Mouse (Mus musculus) CH12.LX (cell line): Measurements from ENCODE around the gene Itgad. TPM values are rescaled to one million over a fixed set of nuclear protein-coding genes. Genes with fewer than 3 reads are reported as not detected.

Source experiments
- DNase-seq: peaks from one replicate; pipeline ENCODE4 v3.0.0-alpha.2; 2013; ENCODE audit errors: extremely low read depth
- H3K27ac ChIP-seq: 2 replicates; pipeline ENCODE4 v1.5.1; 2012; ENCODE audit warnings: low read depth, mild to moderate bottlenecking, control low read depth, moderate library complexity; ENCODE audit not compliant: insufficient read depth
- H3K27me3 ChIP-seq: replicated peaks from 2 replicates; pipeline ENCODE3; 2012; ENCODE audit warnings: inconsistent platforms
- H3K36me3 ChIP-seq, 2 experiments: replicated peaks in 1 of 2; 2 replicates each; pipeline versions ENCODE3 to v1.6.1; 2012; ENCODE audit warnings: inconsistent platforms in 1 of 2, low read length in 1 of 2, mild to moderate bottlenecking in 1 of 2, mixed read lengths in 1 of 2, moderate library complexity in 1 of 2; ENCODE audit not compliant: control insufficient read depth in 1 of 2, insufficient read depth in 1 of 2
- H3K4me1 ChIP-seq, 2 experiments: 2 replicates each; pipeline ENCODE4 v1.6.1; 2012; ENCODE audit warnings: inconsistent platforms in 1 of 2, moderate library complexity in 1 of 2; ENCODE audit not compliant: insufficient read depth in 2 of 2, control insufficient read depth in 1 of 2
- H3K4me2 ChIP-seq: 2 replicates; pipeline ENCODE4 v1.6.1; 2012; ENCODE audit warnings: low read depth, mild to moderate bottlenecking, control low read depth; ENCODE audit not compliant: poor library complexity, insufficient read depth, severe bottlenecking
- H3K4me3 ChIP-seq, 3 experiments: fragments of 150-350 bp in 1 of 3; sonication (generic) in 1 of 3; replicated peaks in 1 of 3; 2 replicates each; pipeline versions ENCODE3 to v1.5.1; 2011 to 2012; ENCODE audit warnings: low read depth in 2 of 3, low read length in 2 of 3, mild to moderate bottlenecking in 2 of 3, moderate library complexity in 2 of 3, control low read depth in 1 of 3, improper control_type of control experiment in 1 of 3, inconsistent platforms in 1 of 3, mixed read lengths in 1 of 3; ENCODE audit not compliant: poor library complexity in 1 of 3
- H3K79me2 ChIP-seq: replicated peaks from 2 replicates; pipeline ENCODE4 v1.6.1; 2012; ENCODE audit warnings: mild to moderate bottlenecking, moderate library complexity; ENCODE audit not compliant: control insufficient read depth, poor library complexity, insufficient read depth, severe bottlenecking; ENCODE audit errors: extremely low read depth
- H3K9ac ChIP-seq: 2 replicates; pipeline ENCODE4 v1.6.1; 2012; ENCODE audit warnings: low read depth, mild to moderate bottlenecking, control low read depth, moderate library complexity; ENCODE audit not compliant: insufficient read depth
- H3K9me3 ChIP-seq: replicated peaks from 2 replicates; pipeline ENCODE3; 2012; ENCODE audit warnings: low read length, inconsistent platforms, mixed read lengths
- BHLHE40 ChIP-seq: IDR thresholded peaks from 2 replicates; pipeline ENCODE4 v1.6.1; 2011; ENCODE audit warnings: mild to moderate bottlenecking, low read depth, low read length, improper control_type of control experiment
- CHD1 ChIP-seq: IDR thresholded peaks from 2 replicates; pipeline ENCODE4 v1.6.1; 2012; ENCODE audit warnings: low read depth, low read length, improper control_type of control experiment, inconsistent platforms
- CHD2 ChIP-seq: IDR thresholded peaks from 2 replicates; pipeline ENCODE4 v1.6.1; 2011; ENCODE audit warnings: low read length, improper control_type of control experiment
- CTCF ChIP-seq, 2 experiments: IDR thresholded peaks in 1 of 2; conservative IDR thresholded peaks in 1 of 2; 2 replicates each; pipeline ENCODE4 v1.5.1; 2011 to 2012; ENCODE audit warnings: low read depth in 2 of 2, low read length in 2 of 2, improper control_type of control experiment in 1 of 2, inconsistent platforms in 1 of 2, mild to moderate bottlenecking in 1 of 2, moderate library complexity in 1 of 2
- E2F4 ChIP-seq: IDR thresholded peaks from 2 replicates; pipeline ENCODE4 v1.6.1; 2011; ENCODE audit warnings: low read depth, low read length, improper control_type of control experiment; ENCODE audit not compliant: insufficient replicate concordance
- GABPA ChIP-seq: IDR thresholded peaks from 2 replicates; pipeline ENCODE4 v1.6.1; 2012; ENCODE audit warnings: low read depth, low read length, improper control_type of control experiment, inconsistent platforms; ENCODE audit not compliant: insufficient replicate concordance
- IRF4 ChIP-seq: IDR thresholded peaks from 2 replicates; pipeline ENCODE4 v1.6.1; 2014; ENCODE audit warnings: low read depth, mild to moderate bottlenecking, inconsistent platforms, low read length, improper control_type of control experiment
- JUN ChIP-seq: IDR thresholded peaks from 2 replicates; pipeline ENCODE4 v1.6.1; 2011; ENCODE audit warnings: low read depth, mild to moderate bottlenecking, low read length, improper control_type of control experiment, moderate library complexity; ENCODE audit not compliant: insufficient read depth
- JUND ChIP-seq: conservative IDR thresholded peaks from 2 replicates; pipeline ENCODE4 v1.6.1; 2011; ENCODE audit warnings: low read depth, low read length, improper control_type of control experiment
- KAT2A ChIP-seq: IDR thresholded peaks from 2 replicates; pipeline ENCODE4 v1.6.1; 2012; ENCODE audit warnings: low read length, improper control_type of control experiment, inconsistent platforms; ENCODE audit not compliant: insufficient replicate concordance
- MAX ChIP-seq: IDR thresholded peaks from 2 replicates; pipeline ENCODE4 v1.6.1; 2011; ENCODE audit warnings: low read length, improper control_type of control experiment
- MEF2A ChIP-seq: IDR thresholded peaks from 2 replicates; pipeline ENCODE4 v1.6.1; 2014; ENCODE audit warnings: low read depth, mild to moderate bottlenecking, inconsistent platforms, low read length, improper control_type of control experiment, borderline replicate concordance
- MYC ChIP-seq: IDR thresholded peaks from 2 replicates; pipeline ENCODE4 v1.6.1; 2011; ENCODE audit warnings: low read depth, mild to moderate bottlenecking, improper control_type of control experiment, low read length
- NELFE ChIP-seq: IDR thresholded peaks from 2 replicates; pipeline ENCODE4 v1.6.1; 2011; ENCODE audit warnings: low read depth, low read length, improper control_type of control experiment
- PAX5 ChIP-seq: IDR thresholded peaks from 2 replicates; pipeline ENCODE4 v1.6.1; 2012; ENCODE audit warnings: low read length, inconsistent platforms, mixed read lengths
- POLR2AphosphoS2 ChIP-seq: IDR thresholded peaks from 2 replicates; pipeline ENCODE4 v1.6.1; 2011; ENCODE audit warnings: low read depth, low read length, improper control_type of control experiment
- RAD21 ChIP-seq: IDR thresholded peaks from 2 replicates; pipeline ENCODE4 v1.6.1; 2011; ENCODE audit warnings: low read depth, mild to moderate bottlenecking, low read length, improper control_type of control experiment, moderate library complexity
- SMC3 ChIP-seq: IDR thresholded peaks from 2 replicates; pipeline ENCODE4 v1.6.1; 2011; ENCODE audit warnings: low read depth, low read length, improper control_type of control experiment
- TBP ChIP-seq: conservative IDR thresholded peaks from 2 replicates; pipeline ENCODE4 v1.6.1; 2011; ENCODE audit warnings: low read depth, low read length, improper control_type of control experiment
- TCF12 ChIP-seq: IDR thresholded peaks from 2 replicates; pipeline ENCODE4 v1.6.1; 2014; ENCODE audit warnings: low read depth, mild to moderate bottlenecking, inconsistent platforms, low read length, improper control_type of control experiment
- UBTF ChIP-seq: IDR thresholded peaks from 2 replicates; pipeline ENCODE4 v1.6.1; 2012; ENCODE audit warnings: low read depth, mild to moderate bottlenecking, inconsistent platforms, low read length, improper control_type of control experiment, moderate library complexity
- USF1 ChIP-seq: IDR thresholded peaks from 2 replicates; pipeline ENCODE4 v1.6.1; 2014; ENCODE audit warnings: low read depth, mild to moderate bottlenecking, inconsistent platforms, low read length, improper control_type of control experiment
- USF2 ChIP-seq: conservative IDR thresholded peaks from 2 replicates; pipeline ENCODE4 v1.6.1; 2011; ENCODE audit warnings: low read depth, low read length, improper control_type of control experiment
- ZC3H11A ChIP-seq: IDR thresholded peaks from 2 replicates; pipeline ENCODE4 v1.6.1; 2012; ENCODE audit warnings: low read depth, mild to moderate bottlenecking, inconsistent platforms, low read length, improper control_type of control experiment
- ZNF384 ChIP-seq: IDR thresholded peaks from 2 replicates; pipeline ENCODE4 v1.6.1; 2012; ENCODE audit warnings: low read depth, low read length, improper control_type of control experiment, inconsistent platforms
- dilution Hi-C: fragments of 300-500 bp; cut with MboI; formaldehyde crosslinking; loops from 2 replicates; pipeline ENCODE4 v1.14.3; 2020; ENCODE audit warnings: low sequenced_read_pairs; ENCODE audit not compliant: extremely low pct_unique_long_range_greater_than_20kb, extremely low pct_ligation_motif_present
- in situ Hi-C: fragments of 300-500 bp; cut with MboI; formaldehyde crosslinking; loops from 3 replicates; pipeline ENCODE4 v1.14.3; 2019; ENCODE audit warnings: low sequenced_read_pairs, low pct_ligation_motif_present, low pct_unique_long_range_greater_than_20kb, mixed read lengths
- polyA plus RNA-seq: library from polyadenylated mRNA; unstranded; fragments of >175 nt; gene quantifications from 2 replicates; pipeline ENCODE4 v1.2.1, GENCODE M21; 2012; ENCODE audit warnings: low read depth; ENCODE audit not compliant: insufficient read length
- total RNA-seq, 2 experiments: library from RNA; depleted of rRNA; stranded (reverse); fragments of 300-350 nt in 1 of 2; fragments of >200 nt in 1 of 2; gene quantifications; 2 replicates each; pipeline ENCODE4 v1.2.3; 2012 to 2014

Itgad gene
- total and polyA plus RNA-seq, 3 experiments = not detected

DNA sequence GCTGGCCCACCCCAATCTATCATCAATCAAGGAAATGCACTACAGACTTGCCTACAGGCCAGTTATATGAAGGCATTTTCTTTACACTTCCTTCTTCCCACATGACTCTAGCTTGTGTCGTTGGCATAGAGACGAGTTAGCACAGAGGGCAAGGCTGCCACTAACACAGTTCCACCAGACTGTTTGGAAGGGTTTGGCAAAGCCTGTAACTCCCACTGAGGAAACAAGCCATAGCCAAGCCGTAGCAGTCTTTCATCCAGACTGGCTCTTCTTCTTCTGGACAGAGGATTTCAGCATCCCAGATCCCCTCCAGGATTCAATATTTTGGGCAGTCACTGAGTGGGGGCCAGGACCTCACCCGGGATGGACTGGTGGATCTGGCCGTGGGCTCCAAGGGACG lies 14.6 kb upstream of the Itgad start:
- Histone ChIP-seq H3K27ac (no peak overlapping the region), H3K27me3 (peaks cover 4% of the 10 kb centered on the region), H3K4me1 (peaks cover 0 to 10% of the 10 kb centered on the region in 2 experiments; a peak in 2 of 4 replicates), H3K4me3 (no peak overlapping the region), H3K9me3 (no peaks in the 10 kb centered on the region), H3K9ac (no peak overlapping the region), H3K79me2 (no peaks in the 10 kb centered on the region), H3K36me3 (no peaks in the 10 kb centered on the region), H3K4me2 (no peak overlapping the region)
- DNase-seq = no peak
- no peak for TF ChIP-seq E2F4
- no peak for TF ChIP-seq USF2
- no peak for TF ChIP-seq BHLHE40
- TF ChIP-seq SMC3 = no peak
- no peak for TF ChIP-seq TBP
- TF ChIP-seq MYC = no peak
- TF ChIP-seq ZC3H11A = no peak
- no peak for TF ChIP-seq CTCF (conservative IDR thresholded peaks at IDR 0.05 in 1 of 2, IDR thresholded peaks at IDR 0.05 in 1 of 2; ENCODE audit: low read depth in 2 of 2, low read length in 2 of 2)
- TF ChIP-seq POLR2AphosphoS2 = no peak
- TF ChIP-seq IRF4 = no peak
- no peak for TF ChIP-seq JUN
- no peak for TF ChIP-seq MAX
- no peak for TF ChIP-seq KAT2A
- TF ChIP-seq ZNF384 = no peak
- TF ChIP-seq UBTF = no peak
- no peak for TF ChIP-seq RAD21
- TF ChIP-seq MEF2A = no peak
- dilution Hi-C loops (no loop called here), in situ Hi-C loops (no loop called here)

- no peak overlapping the region for H3K4me3 ChIP-seq
- no peaks in the 10 kb centered on the region for H3K36me3 ChIP-seq
- dilution Hi-C loops = no loop called here
- in situ Hi-C loops = no loop called here
- no peak overlapping the region for H3K4me2 ChIP-seq
- H3K9me3 ChIP-seq = no peaks in the 10 kb centered on the region
- no peaks in the 10 kb centered on the region for H3K79me2 ChIP-seq
- TF ChIP-seq KAT2A (no peak), POLR2AphosphoS2 (no peak), PAX5 (no peak), GABPA (no peak), MEF2A (no peak), MYC (no peak), USF1 (no peak), TCF12 (no peak), IRF4 (no peak), CHD1 (no peak), JUND (no peak), NELFE (no peak), CHD2 (no peak)
- peaks cover 8% of the 10 kb centered on the region for H3K27me3 ChIP-seq
- H3K9ac ChIP-seq = no peak overlapping the region
- DNase-seq = no peak
- no peaks in the 10 kb centered on the region for H3K4me1 ChIP-seq
- H3K27ac ChIP-seq = no peak overlapping the region
Measured at GRCm38 (mm10) chr7:128150970-128151369, 3.2 kb upstream of the Itgad start.
